Mouse (Mus musculus): ENCODE results near the gene Grin2c.

The Grin2c gene

DNA sequence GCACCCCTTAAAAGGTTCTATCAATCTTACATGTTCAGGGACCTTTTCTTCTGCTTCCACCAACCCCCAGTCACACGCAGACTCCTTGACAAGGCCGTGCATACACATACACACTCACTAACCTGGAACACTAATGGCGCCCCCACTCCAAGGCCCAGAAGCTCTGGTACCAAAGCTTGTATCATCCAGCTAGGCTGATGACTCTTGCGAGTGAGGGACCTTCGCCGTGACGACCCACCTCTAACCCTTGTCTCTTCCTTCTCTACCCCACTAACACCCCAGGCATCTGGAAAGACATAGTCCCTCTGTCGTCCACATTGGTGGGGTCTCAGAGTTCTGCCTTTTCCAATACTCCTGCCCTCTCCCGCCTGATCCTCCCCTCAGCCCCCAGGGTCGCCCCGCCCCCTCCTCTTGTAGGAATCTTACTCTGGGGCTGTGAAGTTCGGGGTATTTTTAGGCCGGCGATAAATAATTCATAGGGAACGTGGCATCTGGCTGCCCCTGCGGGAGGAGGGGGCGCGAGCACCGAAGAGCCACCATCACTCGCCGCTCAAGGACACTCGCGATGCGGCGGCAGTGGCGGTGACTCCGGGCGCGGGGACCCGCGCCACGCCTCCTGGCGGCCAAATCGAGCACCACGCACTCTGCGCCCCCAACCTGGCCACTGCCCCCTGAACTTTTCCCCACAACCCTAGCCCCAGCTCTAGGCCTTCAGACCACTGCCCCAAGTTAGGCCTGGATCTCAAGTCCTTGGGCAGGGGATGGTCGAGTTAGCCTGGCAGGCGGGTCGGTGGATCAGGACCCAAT, 2.0 kb downstream of the Grin2c start:
- no peak for DNase-seq (ENCODE audit: low spot score)

DNA sequence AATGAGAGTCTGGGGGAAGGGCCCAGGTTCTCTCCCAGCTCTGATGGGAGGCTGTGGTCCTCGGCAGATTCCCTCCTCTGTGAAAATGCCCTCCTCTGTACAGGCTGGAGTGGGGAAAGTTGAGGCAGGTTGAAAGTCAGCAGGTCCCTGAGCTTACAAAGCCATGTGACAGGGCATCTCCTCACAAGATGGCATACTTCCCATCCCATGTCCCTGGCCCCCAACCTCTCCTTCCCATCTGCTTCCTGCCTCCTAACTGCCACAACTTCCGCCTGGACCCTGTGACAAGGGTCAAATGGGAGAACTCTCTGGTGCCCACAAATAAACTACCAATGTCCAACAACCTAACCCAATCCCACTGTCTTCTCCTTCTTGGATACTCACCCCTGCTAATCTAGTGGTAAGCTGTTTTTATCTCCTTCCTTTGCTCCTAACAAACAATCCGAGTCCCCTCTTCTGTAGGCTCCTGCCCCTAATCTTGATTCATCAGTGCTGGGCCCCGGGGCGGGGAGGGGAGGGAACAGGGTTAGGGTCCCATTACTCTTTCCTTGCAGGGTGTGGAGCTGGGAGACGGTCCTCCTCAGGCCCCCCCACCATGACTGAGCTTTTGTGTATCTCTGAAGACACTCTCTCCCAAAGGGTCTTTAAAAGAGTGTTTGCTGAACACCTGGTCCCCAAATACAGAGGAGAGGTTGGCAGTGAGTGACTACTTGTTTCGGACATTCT, 2.7 kb downstream of the Grin2c start:
- no peak for DNase-seq (ENCODE audit: low spot score)

GRCm38 (mm10) chr11:115262954-115263353, 4.1 kb downstream of the Grin2c start:
- no peak for DNase-seq (ENCODE audit: low spot score)

DNA sequence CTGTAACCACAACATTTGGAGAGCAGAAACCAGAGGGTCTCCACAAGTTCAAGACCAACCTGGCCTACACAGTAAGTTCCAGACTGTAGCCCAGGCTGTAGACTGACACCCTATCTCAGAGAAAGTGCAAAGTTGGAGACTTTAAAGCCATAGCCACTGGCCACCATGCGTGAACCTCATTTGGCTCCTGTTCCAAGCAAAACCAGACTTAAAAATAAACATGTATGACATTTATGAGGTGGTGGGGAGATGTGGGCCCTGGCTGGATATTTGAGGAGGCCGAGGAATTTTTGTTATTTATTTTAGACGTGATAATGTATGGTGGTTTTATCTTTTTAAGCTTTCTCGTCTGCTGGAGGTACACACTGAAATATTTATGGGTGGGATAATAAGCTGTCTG, 7.9 kb downstream of the Grin2c start:
- DNase-seq (ENCODE audit: low spot score), result no peak

DNA sequence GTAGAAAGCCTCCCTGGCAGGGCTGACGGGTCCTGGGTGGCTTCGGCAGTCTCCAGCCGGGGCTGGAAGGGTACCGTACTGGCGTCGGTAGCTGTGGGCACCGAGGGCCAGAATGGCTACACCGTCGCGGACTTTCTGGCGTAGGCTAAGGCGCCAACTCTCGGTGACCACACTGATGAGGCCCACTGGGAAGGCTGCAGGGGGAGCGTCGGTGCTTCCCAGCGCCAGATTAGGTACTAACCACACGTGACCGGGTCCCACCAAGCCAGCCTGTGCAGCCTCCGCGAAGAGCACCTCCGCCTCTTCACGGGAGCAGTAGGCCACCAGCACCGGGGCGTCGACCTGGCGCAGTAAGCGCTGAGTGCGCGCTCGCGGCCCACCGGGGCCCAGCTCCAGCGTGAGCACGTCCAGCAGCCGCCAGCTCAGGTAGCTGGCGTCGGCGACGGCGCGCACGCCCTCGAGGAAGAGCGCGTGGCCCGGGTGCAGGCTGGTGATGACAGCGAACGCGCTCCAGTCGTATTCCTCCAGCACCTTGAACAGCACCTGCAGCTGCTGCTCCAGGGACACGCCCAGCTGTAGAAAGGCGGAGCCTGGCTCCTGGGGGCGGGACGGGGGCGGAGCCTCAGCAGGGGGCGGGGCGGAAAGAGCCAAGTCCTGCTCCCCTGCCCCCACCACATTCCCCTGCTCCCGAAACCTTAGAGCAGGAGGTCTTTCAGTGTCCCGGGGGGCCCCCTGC, 9.1 kb downstream of the Grin2c start:
- no peak for DNase-seq (ENCODE audit: low spot score)

- DNase-seq (ENCODE audit: low spot score), result no peak
These were observed 15.8 kb downstream of the Grin2c start for GRCm38 (mm10) chr11:115251258-115251657.

GRCm38 (mm10) chr11:115250405-115251090, 16.5 kb downstream of the Grin2c start:
- DNase-seq (ENCODE audit: low spot score), result no peak

GRCm38 (mm10) chr11:115249721-115250404, 17.2 kb downstream of the Grin2c start:
- DNase-seq (ENCODE audit: low spot score), result no peak

- DNase-seq (ENCODE audit: low spot score), result no peak
These were observed 19.1 kb downstream of the Grin2c start for GRCm38 (mm10) chr11:115247945-115248344.

DNA sequence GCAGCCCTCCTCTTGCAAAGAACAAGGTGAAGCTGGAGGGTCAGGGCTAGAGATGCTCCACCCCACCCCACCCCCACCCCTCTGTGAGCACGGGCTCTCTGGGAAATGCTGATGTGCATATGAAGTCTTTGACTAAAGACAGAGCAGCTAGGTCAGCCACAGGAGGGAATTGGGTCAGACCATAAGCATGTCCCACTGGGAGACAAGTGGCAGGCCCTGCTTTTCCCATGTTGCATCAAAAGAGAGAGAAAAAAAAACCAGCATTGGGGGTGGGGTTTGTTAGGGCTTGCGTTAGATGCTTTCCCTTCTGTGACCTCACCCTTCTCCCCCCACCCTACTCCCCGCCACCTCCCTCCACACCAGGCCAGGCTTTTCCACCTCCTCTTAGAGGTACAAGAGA, 19.8 kb downstream of the Grin2c start:
- no peak for DNase-seq (ENCODE audit: low spot score)

DNA sequence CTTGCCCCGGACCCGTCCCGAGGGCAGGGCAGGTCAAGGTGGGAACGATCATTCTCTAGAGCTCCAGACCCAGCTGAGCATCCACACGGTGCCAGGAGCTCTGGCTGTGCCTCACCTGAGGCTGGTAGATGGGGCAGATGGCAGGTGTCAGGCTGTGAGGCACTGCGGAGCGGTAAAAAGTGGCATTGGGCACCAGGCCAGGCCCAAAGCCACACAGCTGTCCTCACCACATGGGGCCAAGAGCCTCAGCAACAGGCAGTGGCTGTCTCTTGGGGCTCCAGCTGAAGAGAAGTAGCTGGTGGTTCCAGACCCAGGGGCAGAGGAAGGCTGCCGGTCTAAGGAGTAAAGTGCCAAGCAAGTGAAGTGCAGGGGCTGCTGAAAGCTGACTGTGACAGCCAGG, 20.7 kb downstream of the Grin2c start:
- DNase-seq (ENCODE audit: low spot score), result no peak

- no peak for DNase-seq (ENCODE audit: low spot score)
These were observed 22.2 kb downstream of the Grin2c start for GRCm38 (mm10) chr11:115244840-115245239.

DNA sequence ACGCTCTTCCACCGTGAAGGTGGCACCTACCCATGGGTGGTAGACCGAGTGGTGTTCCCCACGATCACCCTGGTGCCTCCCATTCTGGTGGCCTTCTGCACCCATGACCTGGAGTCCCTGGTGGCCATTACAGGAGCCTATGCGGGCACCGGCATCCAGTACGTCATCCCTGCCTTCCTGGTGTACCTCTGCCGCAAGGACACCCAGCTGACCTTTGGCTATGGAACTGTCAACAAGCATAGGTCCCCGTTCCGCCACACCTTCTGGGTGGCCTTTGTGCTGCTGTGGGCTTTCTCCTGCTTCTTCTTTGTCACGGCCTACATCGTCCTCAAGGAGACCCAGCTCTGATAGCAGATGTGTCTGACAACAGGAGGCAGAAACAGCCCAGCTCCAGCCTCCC, 23.3 kb downstream of the Grin2c start:
- DNase-seq (ENCODE audit: low spot score), result no peak

DNA sequence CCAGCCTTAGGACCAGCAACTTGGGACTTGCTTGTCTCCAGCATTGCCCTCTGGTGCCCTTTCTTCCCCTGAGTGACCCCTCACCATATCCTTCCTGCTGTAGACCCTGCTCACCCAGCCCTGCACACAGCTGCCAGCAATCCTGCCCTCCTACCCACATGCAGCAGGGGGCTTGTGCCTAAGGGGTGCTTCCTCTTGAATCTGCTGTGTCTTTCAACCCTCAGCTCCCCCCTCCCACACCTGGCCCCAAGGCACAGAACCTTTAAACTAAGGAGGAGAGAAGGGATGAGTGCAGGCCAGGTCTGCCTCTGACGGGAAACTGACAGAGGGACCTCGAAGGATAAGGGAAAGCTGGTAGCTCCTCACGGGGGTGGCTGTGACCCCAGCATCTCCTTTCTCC, 24.3 kb downstream of the Grin2c start:
- DNase-seq (ENCODE audit: low spot score), result no peak

DNA sequence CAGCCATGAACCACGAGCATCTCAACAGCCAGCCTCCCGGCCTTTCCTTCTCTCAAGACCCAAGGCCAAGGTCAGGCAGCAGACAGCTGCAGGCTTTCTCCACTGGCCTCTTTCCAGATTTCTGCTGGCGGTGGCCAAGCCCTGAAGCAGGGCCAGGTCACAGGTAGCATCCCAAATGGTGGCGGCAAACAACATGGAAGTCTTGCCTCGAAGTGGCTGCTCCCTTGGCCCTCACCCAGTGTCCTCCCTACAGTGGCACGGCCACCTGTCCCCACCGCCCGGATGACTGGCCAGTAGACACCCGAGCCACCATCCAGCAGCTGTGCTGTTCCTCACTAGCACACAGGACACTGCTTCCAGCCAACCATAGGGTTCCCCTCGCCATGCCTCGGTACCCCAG, 25.6 kb downstream of the Grin2c start:
- no peak for DNase-seq (ENCODE audit: low spot score)

- DNase-seq (ENCODE audit: low spot score), result no peak
These were observed 30.5 kb downstream of the Grin2c start for GRCm38 (mm10) chr11:115236570-115236969.

GRCm38 (mm10) chr11:115234320-115235044, 32.6 kb downstream of the Grin2c start:
- no peak for DNase-seq (ENCODE audit: low spot score)

DNA sequence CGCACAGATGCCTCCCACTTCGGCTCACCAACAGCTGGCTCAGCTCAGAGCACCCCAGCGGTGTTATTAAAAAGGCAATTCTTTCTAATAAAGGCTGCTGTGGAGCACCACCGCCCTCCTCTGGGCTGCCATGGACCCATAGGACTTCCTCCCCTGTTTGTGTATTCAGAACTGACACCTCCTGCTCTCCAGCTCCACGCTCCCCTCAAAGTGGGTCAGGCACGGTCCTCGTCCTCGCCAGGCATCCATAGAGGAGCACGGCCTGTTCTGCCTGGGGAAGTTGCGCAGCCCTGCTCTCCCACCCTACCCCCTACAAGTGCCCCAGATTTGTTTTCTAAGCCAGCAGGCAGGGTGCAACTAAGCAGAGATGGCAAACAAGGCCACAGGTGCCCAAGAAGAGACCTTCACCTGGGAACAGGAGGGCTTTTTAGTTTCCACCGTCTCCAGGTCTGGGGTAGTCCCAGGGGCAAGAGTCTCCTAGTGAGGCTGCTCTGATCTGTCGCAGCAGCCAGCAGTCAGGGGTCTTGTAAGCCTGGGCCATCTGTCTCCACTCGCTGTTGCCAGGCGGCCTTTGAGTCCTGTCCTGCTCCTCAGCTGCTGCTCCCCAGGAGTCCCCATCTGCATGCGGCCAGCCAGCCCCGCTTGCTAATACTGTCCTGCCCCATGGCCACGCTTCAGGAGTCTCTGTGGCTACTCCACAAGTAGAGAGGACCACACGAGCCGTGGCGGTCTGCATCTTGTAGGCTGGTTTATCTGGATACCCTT, 33.3 kb downstream of the Grin2c start:
- peak; percentile 37 for DNase-seq (ENCODE audit: low spot score)

- DNase-seq (ENCODE audit: low spot score), result no peak
These were observed 34.2 kb downstream of the Grin2c start for GRCm38 (mm10) chr11:115232889-115233288.

- DNase-seq (ENCODE audit: low spot score), result no peak
These were observed 35.1 kb downstream of the Grin2c start for GRCm38 (mm10) chr11:115231924-115232323.

Data from left cerebral cortex, adult 11 months (tissue).